Mouse (Mus musculus): ENCODE data around the gene Mesd.

Mesd gene

GRCm38 (mm10) chr7:83884021-83884658 lies at the start of gene Mesd, which contains the start of gene Tlnrd1:
Mesd (plus strand) TSS chr7:83884466.
Tlnrd1 (minus strand) TSS chr7:83884305.
- peak; percentile 83 for DNase-seq (ENCODE audit: low read depth)

- DNase-seq (ENCODE audit: low read depth): no peak
These were observed 45.6 kb upstream of the Mesd start for GRCm38 (mm10) chr7:83838525-83839224.

- no peak for DNase-seq (ENCODE audit: low read depth)
These were observed 44.2 kb upstream of the Mesd start for GRCm38 (mm10) chr7:83840076-83840475.

- no peak for DNase-seq (ENCODE audit: low read depth)
These were observed 41.6 kb upstream of the Mesd start for GRCm38 (mm10) chr7:83842486-83843259.

- DNase-seq (ENCODE audit: low read depth): no peak
These were observed 39.5 kb upstream of the Mesd start for GRCm38 (mm10) chr7:83844807-83845206.

GRCm38 (mm10) chr7:83847187-83848075 lies 36.8 kb upstream of the Mesd start:
- DNase-seq (ENCODE audit: low read depth): no peak

- no peak for DNase-seq (ENCODE audit: low read depth)
These were observed 32.5 kb upstream of the Mesd start for GRCm38 (mm10) chr7:83851569-83852380.

- DNase-seq (ENCODE audit: low read depth): no peak
These were observed 31.6 kb upstream of the Mesd start for GRCm38 (mm10) chr7:83852381-83853380.

GRCm38 (mm10) chr7:83855203-83855602 lies 29.1 kb upstream of the Mesd start:
- no peak for DNase-seq (ENCODE audit: low read depth)

- no peak for DNase-seq (ENCODE audit: low read depth)
These were observed 27.7 kb upstream of the Mesd start for GRCm38 (mm10) chr7:83856353-83857207.

GRCm38 (mm10) chr7:83857208-83857488 lies 27.1 kb upstream of the Mesd start:
- DNase-seq (ENCODE audit: low read depth): no peak

GRCm38 (mm10) chr7:83857921-83858320 lies 26.3 kb upstream of the Mesd start:
- no peak for DNase-seq (ENCODE audit: low read depth)

- DNase-seq (ENCODE audit: low read depth): no peak
These were observed 24.7 kb upstream of the Mesd start for GRCm38 (mm10) chr7:83859378-83860083.

GRCm38 (mm10) chr7:83863554-83863953 lies 20.7 kb upstream of the Mesd start:
- no peak for DNase-seq (ENCODE audit: low read depth)

- DNase-seq (ENCODE audit: low read depth): no peak
These were observed 16.1 kb upstream of the Mesd start for GRCm38 (mm10) chr7:83868200-83868599.

GRCm38 (mm10) chr7:83869839-83870543 lies 14.3 kb upstream of the Mesd start:
- no peak for DNase-seq (ENCODE audit: low read depth)

- DNase-seq (ENCODE audit: low read depth): no peak
These were observed 7.2 kb upstream of the Mesd start for GRCm38 (mm10) chr7:83877088-83877487.
